Mouse (Mus musculus) retina, postnatal 7 days (tissue): ENCODE results near the gene Prokr2.

Experiments
- DNase-seq: peaks from one replicate; pipeline ENCODE4 v3.0.0-alpha.2; 2012; ENCODE audit warnings: low read depth, low spot score

Prokr2 gene

GRCm38 (mm10) chr2:132385194-132385838 lies at the start of gene Prokr2:
TSS of gene Prokr2 (minus strand) at chr2:132385447.
- no peak for DNase-seq

DNA sequence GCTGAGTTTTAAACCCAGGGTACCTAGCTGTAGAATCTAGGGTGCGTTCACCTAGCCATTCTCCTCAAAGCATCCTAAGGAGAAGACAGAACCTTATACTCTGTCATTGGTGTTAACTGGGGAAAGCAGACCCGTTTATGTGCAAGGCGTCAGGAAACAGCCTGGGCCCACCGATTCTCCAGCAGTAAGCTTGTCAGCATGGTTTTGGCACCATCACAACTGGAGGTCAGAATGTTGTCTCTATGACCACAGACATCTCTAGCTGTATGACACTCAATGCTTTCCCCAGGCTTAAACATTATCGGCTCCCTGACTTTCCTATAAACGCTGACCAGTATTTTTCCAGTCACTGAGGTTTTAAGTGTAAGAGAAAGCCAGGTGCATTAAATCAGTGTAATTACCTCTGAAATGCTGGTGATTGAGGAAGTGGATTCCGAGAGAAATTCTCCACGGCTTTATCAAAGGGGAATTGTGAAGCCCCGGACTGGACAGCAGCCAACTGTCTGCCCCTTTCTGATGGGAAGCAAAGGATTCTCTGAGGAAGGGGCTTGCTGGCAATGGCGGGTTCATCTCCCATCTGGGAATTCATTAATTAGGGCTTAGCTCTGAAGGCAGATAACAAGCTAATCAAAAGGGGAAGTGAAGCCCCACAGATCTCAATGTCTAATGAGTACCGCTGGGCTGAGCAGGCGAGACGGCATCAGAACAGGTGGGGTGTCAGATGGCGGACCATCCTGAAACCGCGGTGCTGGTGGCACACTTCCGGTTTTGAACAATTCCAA lies 42.1 kb upstream of the Prokr2 start:
- no peak for DNase-seq

- DNase-seq = no peak
Observed at GRCm38 (mm10) chr2:132425576-132425975, 40.3 kb upstream of the Prokr2 start.

- no peak for DNase-seq
Observed at GRCm38 (mm10) chr2:132423411-132424047, 38.3 kb upstream of the Prokr2 start.

- DNase-seq = no peak
Observed at GRCm38 (mm10) chr2:132422846-132423245, 37.6 kb upstream of the Prokr2 start.

- no peak for DNase-seq
Observed at GRCm38 (mm10) chr2:132418414-132418813, 33.2 kb upstream of the Prokr2 start.

- no peak for DNase-seq
Observed at GRCm38 (mm10) chr2:132410126-132410525, 24.9 kb upstream of the Prokr2 start.

DNA sequence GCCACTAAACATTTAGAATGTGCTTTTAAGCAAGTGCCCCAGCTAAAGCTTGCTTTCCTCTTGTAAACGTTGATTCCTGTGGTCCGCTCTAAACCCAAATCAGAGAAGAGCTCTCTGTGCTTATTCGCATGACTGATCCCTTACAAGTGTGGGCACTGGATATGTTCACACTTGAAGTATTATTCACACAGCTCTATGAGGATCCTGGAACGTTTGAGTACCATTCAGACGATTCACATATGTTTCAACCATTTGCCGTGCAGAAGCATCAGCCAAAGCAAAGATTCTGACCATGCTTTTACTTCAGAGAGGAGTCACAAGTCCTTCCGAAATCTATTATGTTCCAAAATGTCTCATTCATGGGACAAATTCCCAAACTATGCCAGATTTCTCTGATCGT lies 12.9 kb upstream of the Prokr2 start:
- no peak for DNase-seq

DNA sequence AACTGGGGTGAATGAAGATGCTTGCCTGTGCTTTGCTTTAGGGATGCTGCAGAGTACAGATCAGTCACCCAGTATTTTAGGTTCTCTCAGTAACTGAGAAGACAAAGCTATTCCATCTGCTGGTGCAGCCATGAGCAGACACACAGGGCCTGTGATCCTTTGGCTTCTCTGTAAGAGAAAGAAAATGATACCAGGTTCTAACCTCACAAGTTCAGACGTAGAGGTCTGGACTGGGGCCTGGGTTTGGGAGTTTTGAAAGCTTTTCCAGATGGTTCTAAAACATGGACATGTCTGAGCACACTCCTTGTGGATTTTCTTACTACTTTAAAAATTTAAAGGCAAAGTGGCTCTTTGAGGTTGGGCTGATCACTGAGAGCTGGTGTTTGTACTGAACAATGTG lies 10.5 kb upstream of the Prokr2 start:
- DNase-seq = no peak

- no peak for DNase-seq
Observed at GRCm38 (mm10) chr2:132390607-132391160, 5.4 kb upstream of the Prokr2 start.

GRCm38 (mm10) chr2:132389562-132389961 lies 4.3 kb upstream of the Prokr2 start:
- no peak for DNase-seq

DNA sequence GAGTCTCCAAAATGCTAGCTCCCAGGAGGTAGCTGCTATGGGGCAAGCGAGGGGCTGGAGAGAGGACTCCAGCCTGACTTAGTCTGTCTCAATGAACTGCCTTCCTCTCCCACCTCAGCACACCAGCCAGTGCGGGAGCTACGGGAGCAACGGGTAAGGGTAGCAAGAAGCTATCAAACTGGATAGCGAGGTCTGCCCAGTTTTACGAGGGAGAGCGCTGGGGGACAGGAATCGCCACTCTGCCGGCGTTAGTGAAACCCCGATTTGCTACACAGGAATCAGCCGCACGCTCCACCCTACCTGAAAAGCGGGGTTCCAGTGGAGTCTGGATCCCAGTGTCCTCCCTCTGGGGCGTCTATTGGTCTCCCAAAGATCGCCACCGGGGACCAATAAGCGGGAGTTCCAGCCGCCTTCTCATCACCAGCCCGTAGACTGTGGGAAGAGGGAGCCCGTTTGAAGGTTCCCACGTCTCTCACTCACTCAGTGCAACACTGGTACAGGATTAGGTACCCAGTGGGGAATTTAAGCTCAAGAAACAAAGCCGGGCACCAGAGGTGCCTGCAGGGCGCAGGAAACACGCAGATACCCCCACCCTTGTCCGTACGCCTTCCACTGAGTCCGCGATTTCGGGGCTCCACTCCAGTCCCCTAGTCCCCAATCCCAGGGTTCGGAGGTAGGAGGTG lies 595 bp downstream of the Prokr2 start:
- no peak for DNase-seq

DNA sequence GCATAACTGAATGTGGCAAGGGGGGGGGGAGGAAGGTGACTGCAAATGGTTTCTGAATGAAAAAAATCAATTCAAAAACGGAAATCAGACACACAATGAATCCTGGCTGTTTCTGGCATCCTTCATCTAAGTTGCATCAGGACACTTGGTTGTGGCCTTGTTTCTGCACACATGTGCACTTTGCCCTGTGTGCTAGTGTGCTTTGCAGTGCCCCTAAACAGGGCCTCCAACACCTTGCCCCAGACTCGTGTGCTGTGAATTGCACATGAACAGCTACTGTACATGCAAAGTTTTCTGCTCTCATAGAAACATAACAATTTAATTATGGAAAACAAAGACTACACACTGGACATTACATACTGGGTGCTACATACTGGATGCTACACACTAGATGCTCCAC lies 2.9 kb downstream of the Prokr2 start:
- DNase-seq = no peak

- no peak for DNase-seq
Observed at GRCm38 (mm10) chr2:132379690-132380089, 5.6 kb downstream of the Prokr2 start.

GRCm38 (mm10) chr2:132378602-132379150 lies 6.6 kb downstream of the Prokr2 start:
- DNase-seq = no peak

GRCm38 (mm10) chr2:132377436-132377835 lies 7.8 kb downstream of the Prokr2 start:
- no peak for DNase-seq

- DNase-seq = no peak
Observed at GRCm38 (mm10) chr2:132375721-132376120, 9.5 kb downstream of the Prokr2 start.

- DNase-seq = no peak
Observed at GRCm38 (mm10) chr2:132375135-132375534, 10.1 kb downstream of the Prokr2 start.

DNA sequence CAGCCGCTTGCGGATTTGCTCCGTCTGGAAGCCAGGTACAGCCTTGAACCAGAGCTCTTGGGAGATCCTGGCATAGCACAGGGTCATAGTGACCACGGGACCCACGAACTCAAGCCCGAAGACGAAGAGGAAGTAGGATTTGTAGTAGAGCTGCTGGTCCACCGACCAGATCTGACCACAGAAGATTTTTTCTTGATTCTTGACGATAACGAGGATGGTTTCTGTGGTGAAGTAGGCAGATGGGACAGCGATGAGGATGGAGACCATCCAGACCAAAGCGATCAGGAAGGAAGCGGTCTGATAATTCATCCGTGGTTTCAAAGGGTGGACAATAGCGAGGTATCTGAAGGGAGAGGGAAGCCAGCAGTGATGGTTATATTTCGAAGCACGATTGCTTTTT lies 11.5 kb downstream of the Prokr2 start:
- DNase-seq = no peak

DNA sequence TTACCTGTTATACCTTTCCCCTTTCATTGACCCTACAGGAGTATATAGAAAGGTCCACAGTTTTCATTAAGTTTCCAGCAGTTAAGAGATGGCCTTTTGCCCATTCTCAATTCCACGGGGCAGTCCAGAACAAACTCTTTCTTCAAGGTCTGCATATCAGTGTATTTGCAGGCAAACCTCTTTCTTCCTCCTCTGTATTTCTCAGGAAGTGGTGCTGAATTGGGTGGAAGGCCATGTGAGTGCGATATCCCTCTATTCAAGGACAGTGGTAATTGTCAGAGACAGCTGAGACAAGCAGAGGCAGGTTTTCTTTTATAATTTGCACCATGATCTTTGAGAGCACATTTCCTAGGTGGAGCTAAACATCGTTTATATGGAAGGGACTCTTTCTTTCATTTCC lies 16.8 kb downstream of the Prokr2 start:
- DNase-seq = no peak

DNA sequence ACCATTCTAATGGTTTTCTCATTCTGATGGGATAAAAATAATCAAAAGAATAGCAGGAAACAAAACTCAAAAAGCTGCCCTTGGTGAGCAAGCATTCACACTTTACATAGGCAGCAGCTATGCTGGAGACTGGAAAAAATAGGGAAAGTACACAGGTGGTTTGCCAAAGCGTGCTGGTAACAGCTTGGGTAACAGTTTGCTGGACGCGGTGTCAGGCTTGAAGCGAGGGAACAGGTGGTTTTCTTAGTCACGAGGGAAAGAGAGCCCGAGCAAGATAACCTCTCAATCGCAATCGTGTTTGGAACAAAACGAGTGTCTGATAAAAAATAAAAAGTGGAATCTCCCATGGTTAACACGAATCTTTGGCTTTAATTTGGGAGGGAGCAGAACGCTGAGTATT lies 41.4 kb downstream of the Prokr2 start:
- DNase-seq = no peak

DNA sequence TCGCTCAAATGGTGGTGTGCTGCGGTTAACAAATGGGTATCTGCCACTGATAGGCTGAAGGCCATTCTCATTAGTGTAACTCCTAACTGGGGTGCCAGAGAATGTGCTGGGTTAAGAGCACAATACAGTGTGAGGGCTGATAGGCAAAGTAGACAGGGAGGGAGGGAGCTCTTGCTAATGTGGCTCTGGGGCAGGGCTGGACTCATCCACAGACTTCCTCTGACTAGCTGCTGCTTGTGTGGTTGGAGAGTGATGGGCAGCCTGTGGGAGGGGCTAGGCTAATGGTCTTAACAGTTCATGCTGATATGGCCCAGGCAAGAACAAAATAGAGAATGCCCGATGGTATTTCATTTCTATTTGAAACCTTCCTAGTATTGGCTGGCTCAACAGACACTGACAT lies 44.0 kb downstream of the Prokr2 start:
- DNase-seq = no peak
